Mouse (Mus musculus) G1E (cell line): ENCODE data around the gene Ly6g6e.

Experiments used
- CTCF ChIP-seq: IDR thresholded peaks from 2 replicates; pipeline ENCODE4 v1.5.1; 2012; ENCODE audit warnings: low read depth, low read length, inconsistent platforms, mixed read lengths
- GATA1 ChIP-seq: IDR thresholded peaks from 2 replicates; pipeline ENCODE4 v1.6.1; 2012; ENCODE audit warnings: borderline replicate concordance, low read length, inconsistent platforms, mixed read lengths
- GATA2 ChIP-seq: IDR thresholded peaks from 2 replicates; pipeline ENCODE4 v1.6.1; 2012; ENCODE audit warnings: low read depth, low read length, inconsistent platforms, borderline replicate concordance
- POLR2AphosphoS5 ChIP-seq: IDR thresholded peaks from 2 replicates; pipeline ENCODE4 v1.6.1; 2012; ENCODE audit warnings: low read depth, low read length, inconsistent platforms; ENCODE audit not compliant: insufficient replicate concordance
- TAL1 ChIP-seq: conservative IDR thresholded peaks from 2 replicates; pipeline ENCODE4 v1.6.1; 2012; ENCODE audit warnings: low read depth, low read length, inconsistent platforms, mixed read lengths

GRCm38 (mm10) chr17:35104079-35104478 is 27.4 kb downstream of the Ly6g6e start:
- no peak for TF ChIP-seq CTCF
- TF ChIP-seq GATA1 = no peak
- no peak for TF ChIP-seq TAL1
- TF ChIP-seq GATA2 = no peak
- no peak for TF ChIP-seq POLR2AphosphoS5
